Mouse (Mus musculus) embryonic facial prominence, embryonic 13.5 days (tissue): ENCODE measurements around the gene Ugt1a7c. TPM values are rescaled to one million over a fixed set of nuclear protein-coding genes. Genes with fewer than 3 reads are reported as not detected.

Source experiments
- ATAC-seq: fragments of 200-750 bp; cut with Nextera tagmentation; 2 replicates; pipeline ENCODE4 v1.8.0; 2017; ENCODE audit warnings: low read depth; ENCODE audit not compliant: insufficient number of reproducible peaks, insufficient read depth, low FRiP score, low TSS enrichment
- H3K27ac ChIP-seq: fragments of 300-500 bp; sonication (generic); 2 replicates; pipeline ENCODE4 v1.5.1; 2015; ENCODE audit warnings: moderate library complexity, mild to moderate bottlenecking, inconsistent platforms
- H3K27me3 ChIP-seq: fragments of 300-500 bp; sonication (generic); 2 replicates; pipeline ENCODE4 v1.6.1; 2015; ENCODE audit warnings: mild to moderate bottlenecking, inconsistent platforms
- H3K36me3 ChIP-seq: fragments of 300-500 bp; sonication (generic); 2 replicates; pipeline ENCODE4 v1.6.1; 2015; ENCODE audit warnings: mild to moderate bottlenecking, inconsistent platforms
- H3K4me1 ChIP-seq: fragments of 300-500 bp; sonication (generic); 2 replicates; pipeline ENCODE4 v1.6.1; 2015; ENCODE audit warnings: inconsistent platforms
- H3K4me2 ChIP-seq: fragments of 300-500 bp; sonication (generic); 2 replicates; pipeline ENCODE4 v1.6.1; 2015; ENCODE audit warnings: moderate library complexity, mild to moderate bottlenecking, inconsistent platforms
- H3K4me3 ChIP-seq: fragments of 300-500 bp; sonication (generic); 2 replicates; pipeline ENCODE4 v1.5.1; 2015; ENCODE audit warnings: mild to moderate bottlenecking, inconsistent platforms
- H3K9ac ChIP-seq: fragments of 300-500 bp; sonication (generic); 2 replicates; pipeline ENCODE4 v1.6.1; 2015; ENCODE audit warnings: mild to moderate bottlenecking, inconsistent platforms
- H3K9me3 ChIP-seq: fragments of 300-500 bp; sonication (generic); 2 replicates; pipeline ENCODE4 v1.6.1; 2016; ENCODE audit warnings: inconsistent platforms
- WGBS: fragments of 180-500 bp; shearing (Covaris S2); methylation state at CpG from one replicate; pipeline ENCODE4 v1.1.7; 2015; ENCODE audit warnings: mixed read lengths; 5-methylcytosine and 5-hydroxymethylcytosine counted together
- polyA plus RNA-seq: library from polyadenylated mRNA; unstranded; fragments of >200 nt; fragmentation: Nextera tagmentation; extraction: Ambion mirVana; gene quantifications from 2 replicates; pipeline ENCODE4 v1.2.1, GENCODE M21; 2015

Gene Ugt1a7c
- polyA plus RNA-seq, 1 experiment from 2014 or later, result 1.6 TPM

GRCm38 (mm10) chr1:88260114-88260513 lies 165.3 kb downstream of the Ugt1a7c start:
- ATAC-seq, result no peak
- peaks cover 26% of the 10 kb centered on the region for H3K9me3 ChIP-seq
- 82% methylated on average over 6 of the region's 6 CpGs for WGBS

GRCm38 (mm10) chr1:88260604-88261377 lies 165.9 kb downstream of the Ugt1a7c start:
- no peak for ATAC-seq
- H3K4me2 ChIP-seq, result no peak overlapping the region
- H3K9me3 ChIP-seq, result peaks cover 23% of the 10 kb centered on the region
- no peak overlapping the region for H3K27ac ChIP-seq
- no peak overlapping the region for H3K9ac ChIP-seq
- H3K4me3 ChIP-seq, result no peak overlapping the region
- H3K36me3 ChIP-seq, result peaks cover 66% of the 10 kb centered on the region
- 85% methylated on average over 10 of the region's 10 CpGs for WGBS
- H3K27me3 ChIP-seq, result no peaks in the 10 kb centered on the region
- H3K4me1 ChIP-seq, result no peaks in the 10 kb centered on the region

More at GRCm38 (mm10) chr1:88260114-88260513, 165.3 kb downstream of the Ugt1a7c start:
- H3K27ac ChIP-seq, result no peak overlapping the region
- no peak overlapping the region for H3K4me2 ChIP-seq
- H3K4me3 ChIP-seq, result no peak overlapping the region
- H3K27me3 ChIP-seq, result no peaks in the 10 kb centered on the region
- H3K36me3 ChIP-seq, result peaks cover 59% of the 10 kb centered on the region
- no peak overlapping the region for H3K9ac ChIP-seq
- no peaks in the 10 kb centered on the region for H3K4me1 ChIP-seq

GRCm38 (mm10) chr1:88261706-88262105 lies 166.8 kb downstream of the Ugt1a7c start:
- Histone ChIP-seq H3K9me3 (peaks cover 17% of the 10 kb centered on the region; the same call in 1 of the 2 replicates), H3K4me3 (no peak overlapping the region), H3K27me3 (no peaks in the 10 kb centered on the region), H3K4me2 (no peak overlapping the region), H3K27ac (no peak overlapping the region), H3K36me3 (peaks cover 75% of the 10 kb centered on the region), H3K4me1 (no peaks in the 10 kb centered on the region), H3K9ac (no peak overlapping the region)
- ATAC-seq, result peak; percentile 0; the same call in 1 of the 2 replicates
- WGBS, result 87% methylated on average over 7 of the region's 7 CpGs

DNA sequence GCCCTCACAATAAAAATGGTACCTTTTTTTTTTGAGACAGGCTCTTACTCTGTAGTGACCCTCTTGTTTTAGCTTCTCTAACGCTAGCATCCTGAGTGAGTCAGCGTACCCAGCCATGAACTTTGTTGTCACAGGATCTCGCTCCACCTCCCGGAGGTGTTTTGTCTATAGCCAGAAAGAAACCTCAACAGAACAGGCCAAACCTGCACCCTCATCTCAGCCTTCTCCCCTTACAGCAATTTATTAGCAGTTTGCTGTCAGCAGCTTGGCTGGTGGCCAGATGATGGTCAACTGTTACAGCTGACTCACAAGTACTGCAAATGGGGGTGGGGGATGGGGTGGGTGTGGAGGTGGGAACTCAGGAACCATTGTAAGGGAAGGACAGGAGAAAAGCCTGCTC lies 167.4 kb downstream of the Ugt1a7c start:
- ATAC-seq, result peak; percentile 6; the same call in 1 of the 2 replicates
- no peaks in the 10 kb centered on the region for H3K27me3 ChIP-seq
- H3K4me2 ChIP-seq, result no peak overlapping the region
- 83% methylated on average over 4 of the region's 4 CpGs for WGBS
- H3K36me3 ChIP-seq, result peaks cover 81% of the 10 kb centered on the region
- no peak overlapping the region for H3K4me3 ChIP-seq
- H3K27ac ChIP-seq, result no peak overlapping the region
- no peak overlapping the region for H3K9ac ChIP-seq
- H3K9me3 ChIP-seq, result peaks cover 15% of the 10 kb centered on the region; the same call in 1 of the 2 replicates
- H3K4me1 ChIP-seq, result no peaks in the 10 kb centered on the region

DNA sequence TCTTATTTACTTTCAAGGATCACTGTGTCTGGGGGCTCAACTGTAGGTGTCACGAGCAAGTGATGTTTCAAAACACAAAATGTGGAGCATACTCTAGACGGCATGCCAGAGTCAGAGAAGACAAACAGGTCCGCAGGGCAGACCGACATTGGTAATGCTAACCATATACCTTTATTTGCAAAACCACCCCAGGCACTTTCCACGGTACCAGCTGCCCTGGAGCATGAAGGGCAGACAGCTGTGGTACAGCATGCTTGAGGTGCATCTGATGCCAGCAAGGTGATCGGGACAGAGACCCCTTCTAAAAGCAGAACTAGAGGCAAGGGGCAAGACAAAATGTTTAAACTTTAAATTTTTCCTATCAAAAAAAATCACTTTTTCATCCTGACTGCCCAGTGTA lies 168.1 kb downstream of the Ugt1a7c start:
- Histone ChIP-seq H3K4me1 (no peaks in the 10 kb centered on the region), H3K9ac (no peak overlapping the region), H3K4me2 (no peak overlapping the region), H3K36me3 (peaks cover 88% of the 10 kb centered on the region), H3K27ac (no peak overlapping the region), H3K9me3 (peaks cover 8% of the 10 kb centered on the region; the same call in 1 of the 2 replicates), H3K4me3 (no peak overlapping the region), H3K27me3 (no peaks in the 10 kb centered on the region)
- 70% methylated on average over 6 of the region's 6 CpGs for WGBS
- ATAC-seq, result no peak

- Histone ChIP-seq H3K4me2 (no peak overlapping the region), H3K27me3 (no peaks in the 10 kb centered on the region), H3K9ac (no peak overlapping the region), H3K9me3 (0 out of 2 replicates have a peak, but pooled peaks cover 4% of the 10 kb centered on the region), H3K27ac (no peak overlapping the region), H3K36me3 (peaks cover 96% of the 10 kb centered on the region), H3K4me1 (no peaks in the 10 kb centered on the region), H3K4me3 (no peak overlapping the region)
- WGBS, result 91% methylated on average over 5 of the region's 5 CpGs
- no peak for ATAC-seq
These were observed 168.9 kb downstream of the Ugt1a7c start for GRCm38 (mm10) chr1:88263778-88264177.

- Histone ChIP-seq H3K4me2 (no peak overlapping the region), H3K27me3 (no peaks in the 10 kb centered on the region), H3K27ac (no peak overlapping the region), H3K9ac (no peak overlapping the region), H3K4me1 (no peaks in the 10 kb centered on the region), H3K36me3 (peaks cover 100% of the 10 kb centered on the region), H3K4me3 (no peak overlapping the region), H3K9me3 (0 out of 2 replicates have a peak, but pooled peaks cover 4% of the 10 kb centered on the region)
- 89% methylated on average over 7 of the region's 7 CpGs for WGBS
- ATAC-seq, result no peak
These were observed 169.5 kb downstream of the Ugt1a7c start for GRCm38 (mm10) chr1:88264237-88264868.

GRCm38 (mm10) chr1:88264869-88265240 lies 170.0 kb downstream of the Ugt1a7c start:
- Histone ChIP-seq H3K4me3 (no peak overlapping the region), H3K36me3 (peaks cover 100% of the 10 kb centered on the region), H3K27me3 (no peaks in the 10 kb centered on the region), H3K9me3 (0 out of 2 replicates have a peak, but pooled peaks cover 4% of the 10 kb centered on the region), H3K9ac (no peak overlapping the region), H3K4me1 (no peaks in the 10 kb centered on the region), H3K4me2 (no peak overlapping the region), H3K27ac (no peak overlapping the region)
- ATAC-seq, result no peak
- WGBS, result 78% methylated on average over 4 of the region's 4 CpGs

DNA sequence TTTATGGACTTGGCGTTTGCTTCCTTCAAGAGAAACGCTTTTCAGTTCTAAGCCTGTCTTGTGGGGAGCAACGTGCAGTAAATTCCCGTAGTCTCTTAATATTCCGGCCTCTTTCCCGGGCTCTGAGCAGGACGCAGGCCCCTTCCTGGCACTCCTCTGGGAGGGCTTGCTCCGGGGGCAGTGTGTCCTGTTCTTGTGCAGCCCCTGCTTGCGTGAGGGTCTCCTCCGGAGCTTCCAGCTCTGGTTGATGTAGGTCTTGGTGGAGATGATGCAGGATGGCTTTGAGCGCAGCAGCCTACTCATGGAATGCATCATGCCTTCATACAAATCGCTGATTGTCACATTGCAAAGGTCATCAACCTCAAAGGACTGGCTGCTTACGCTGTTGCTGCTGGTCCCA lies 171.3 kb downstream of the Ugt1a7c start:
- no peaks in the 10 kb centered on the region for H3K4me1 ChIP-seq
- ATAC-seq, result no peak
- H3K4me3 ChIP-seq, result no peak overlapping the region
- H3K9me3 ChIP-seq, result 0 out of 2 replicates have a peak, but pooled peaks cover 4% of the 10 kb centered on the region
- 89% methylated on average over 13 of the region's 13 CpGs for WGBS
- H3K27me3 ChIP-seq, result no peaks in the 10 kb centered on the region
- peaks cover 91% of the 10 kb centered on the region for H3K36me3 ChIP-seq
- H3K27ac ChIP-seq, result no peak overlapping the region
- H3K9ac ChIP-seq, result no peak overlapping the region
- H3K4me2 ChIP-seq, result no peak overlapping the region

- Histone ChIP-seq H3K4me2 (no peak overlapping the region), H3K36me3 (peaks cover 89% of the 10 kb centered on the region), H3K27ac (no peak overlapping the region), H3K9me3 (0 out of 2 replicates have a peak, but pooled peaks cover 4% of the 10 kb centered on the region), H3K4me3 (no peak overlapping the region), H3K9ac (no peak overlapping the region), H3K27me3 (no peaks in the 10 kb centered on the region), H3K4me1 (no peaks in the 10 kb centered on the region)
- no peak for ATAC-seq
- 95% methylated on average over 6 of the region's 6 CpGs for WGBS
These were observed 172.6 kb downstream of the Ugt1a7c start for GRCm38 (mm10) chr1:88267489-88267888.

DNA sequence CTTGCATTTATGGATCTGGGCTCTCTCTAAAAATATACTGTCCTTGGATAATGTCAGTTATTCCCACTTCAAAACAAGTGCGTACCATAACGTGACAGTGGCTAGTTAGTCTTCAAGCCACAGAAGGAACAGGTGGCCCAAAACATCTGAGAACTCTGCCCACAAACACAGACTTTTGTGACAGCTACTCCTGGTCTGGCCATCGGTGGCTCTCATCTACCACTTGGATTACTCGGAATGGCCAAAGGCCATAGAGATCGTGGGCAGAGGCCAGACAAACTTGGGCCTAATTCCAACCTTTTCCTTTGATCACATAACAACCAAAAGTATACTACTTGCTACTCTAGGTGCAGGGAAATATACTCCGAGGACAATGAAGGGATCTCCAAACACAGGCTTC lies 173.2 kb downstream of the Ugt1a7c start:
- Histone ChIP-seq H3K9me3 (0 out of 2 replicates have a peak, but pooled peaks cover 4% of the 10 kb centered on the region), H3K36me3 (peaks cover 89% of the 10 kb centered on the region), H3K9ac (no peak overlapping the region), H3K27me3 (no peaks in the 10 kb centered on the region), H3K27ac (no peak overlapping the region), H3K4me3 (no peak overlapping the region), H3K4me1 (no peaks in the 10 kb centered on the region), H3K4me2 (no peak overlapping the region)
- 85% methylated on average over 6 of the region's 6 CpGs for WGBS
- no peak for ATAC-seq
